Mouse (Mus musculus): Measurements from ENCODE around the gene Eif4ebp2.

Gene Eif4ebp2

DNA sequence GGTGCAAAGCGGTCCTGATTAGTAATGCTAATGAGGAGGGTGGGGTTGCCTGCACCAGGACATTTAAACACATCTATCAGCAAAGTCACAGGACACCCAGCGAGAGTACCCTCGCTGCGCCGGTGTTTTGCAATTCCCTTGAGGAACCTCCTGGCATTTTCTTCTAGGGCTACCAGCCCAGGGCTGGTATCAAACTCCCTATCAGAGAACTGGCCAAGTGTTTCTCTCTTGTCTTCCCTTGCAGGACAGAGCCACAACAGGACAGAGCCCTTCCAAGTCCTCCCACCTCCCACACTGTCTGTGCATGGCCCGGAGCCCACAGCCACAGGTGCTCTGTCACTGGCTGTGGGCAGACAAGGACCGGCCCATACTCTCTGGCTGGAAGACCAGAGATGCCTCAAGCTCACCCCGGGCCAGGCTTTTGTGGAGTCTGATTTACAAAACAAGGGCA is 70.2 kb downstream of the Eif4ebp2 start:
- peak; percentile 58 to 68 for DNase-seq

DNA sequence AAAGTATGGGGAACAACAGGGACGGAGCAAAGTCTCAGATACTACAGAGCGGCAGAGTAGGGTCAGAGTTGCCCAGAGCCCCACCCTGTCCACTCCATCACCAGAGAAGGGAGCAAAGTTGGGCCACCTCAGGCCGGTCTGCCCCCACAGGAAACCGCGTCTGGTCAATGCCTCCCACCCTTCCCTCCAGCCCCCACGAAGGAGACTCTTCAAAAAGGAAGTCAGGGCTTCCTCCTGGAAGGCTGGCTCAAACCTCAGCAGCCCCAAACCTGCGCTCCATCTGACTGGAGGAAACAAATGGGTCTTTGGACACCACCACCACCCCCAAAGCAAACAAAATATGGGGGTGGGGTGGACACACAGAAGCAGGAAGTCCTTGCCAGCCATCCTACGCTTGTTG is 70.6 kb downstream of the Eif4ebp2 start:
- DNase-seq: no peak

DNA sequence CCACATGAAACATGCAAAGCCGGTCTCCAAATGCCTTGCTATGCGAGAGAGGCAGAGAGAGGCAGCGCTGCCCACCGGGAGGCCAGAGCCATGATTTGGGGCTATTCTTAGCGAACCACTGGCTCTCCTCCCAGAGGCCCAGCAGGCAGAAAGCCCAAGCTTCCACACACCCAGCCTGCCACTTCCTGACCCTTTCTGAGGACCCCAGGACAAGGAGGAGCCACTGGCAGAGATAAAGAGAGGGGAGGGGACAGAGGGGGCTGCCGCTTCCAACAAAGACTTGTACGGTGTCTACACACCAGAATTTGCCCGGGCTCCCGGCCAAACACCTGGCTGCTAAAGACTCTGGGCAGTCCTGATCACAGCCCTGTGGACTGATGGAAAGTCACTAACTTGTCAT is 72.3 kb downstream of the Eif4ebp2 start:
- DNase-seq: peak; percentile 63 to 74

DNA sequence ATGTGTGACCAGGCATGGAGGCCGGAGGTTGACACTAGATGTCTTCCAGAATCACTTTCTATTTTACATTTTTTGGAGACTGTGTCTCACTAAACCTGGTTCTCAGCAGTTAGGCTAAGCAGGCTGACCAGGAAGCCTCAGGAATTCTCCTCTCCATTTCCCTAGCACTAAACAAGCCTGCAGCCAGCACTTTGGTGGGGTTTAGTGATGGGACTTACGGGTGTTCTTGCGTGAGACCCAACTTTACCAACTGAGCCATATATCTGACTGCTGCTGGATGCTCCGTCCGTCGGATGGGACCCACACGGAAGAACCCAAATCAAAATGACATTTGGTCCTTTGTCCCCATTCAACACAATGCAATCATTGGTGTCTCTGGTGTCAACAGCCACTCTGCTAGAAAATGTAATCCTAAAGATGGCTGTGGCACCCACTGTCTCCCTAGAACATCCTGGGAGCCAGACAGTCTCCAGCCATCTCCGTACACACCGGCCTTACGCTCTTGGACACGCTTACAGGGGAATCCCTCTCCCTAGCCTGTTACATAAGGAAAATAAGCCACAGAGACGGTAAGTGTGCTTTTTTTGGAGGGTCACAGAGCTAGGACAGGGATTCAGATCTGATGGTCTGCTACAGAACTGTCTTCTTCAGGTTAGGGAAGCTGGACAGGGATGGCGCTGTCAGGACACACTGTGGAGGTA is 73.0 kb downstream of the Eif4ebp2 start:
- no peak for DNase-seq

DNA sequence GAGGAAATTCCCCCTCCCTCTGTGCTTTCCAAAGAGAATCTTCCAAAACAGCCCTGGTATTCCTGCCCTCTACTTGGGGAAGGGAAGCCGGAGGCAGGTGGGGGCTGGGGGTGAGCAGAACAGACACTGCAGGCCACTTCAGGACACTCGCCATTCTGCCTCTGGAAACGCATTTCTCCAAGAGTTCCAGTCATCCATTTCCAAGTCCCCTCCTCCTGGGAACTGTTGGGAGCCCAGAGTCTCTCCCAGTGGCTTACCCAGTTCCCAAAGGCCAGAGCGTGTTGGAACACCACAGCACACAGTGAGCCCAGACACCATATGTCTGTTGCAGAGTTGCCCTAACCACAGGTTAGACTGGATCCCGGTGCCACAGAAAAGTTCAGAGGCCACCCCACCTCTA is 73.8 kb downstream of the Eif4ebp2 start:
- DNase-seq: no peak
